Mouse (Mus musculus) embryonic fibroblast, embryonic 13.5 days (primary cell): ENCODE measurements around the gene Camsap1.

Experiments
- CTCF ChIP-seq: IDR thresholded peaks from 2 replicates; pipeline ENCODE4 v1.5.1; 2011; ENCODE audit warnings: mild to moderate bottlenecking, control low read depth, low read length, moderate library complexity, borderline replicate concordance; ENCODE audit not compliant: insufficient read depth
- POLR2A ChIP-seq: IDR thresholded peaks from 2 replicates; pipeline ENCODE4 v1.6.1; 2011; ENCODE audit warnings: low read depth, mild to moderate bottlenecking, control low read depth, low read length, moderate library complexity

GRCm38 (mm10) chr2:25877250-25877735 is 105.8 kb downstream of the Camsap1 start:
- TF ChIP-seq CTCF (no peak), POLR2A (no peak)
